Mouse (Mus musculus) neural tube, embryonic 11.5 days (tissue): ENCODE results near the gene Sap30. TPM values are rescaled to one million over a fixed set of nuclear protein-coding genes. Genes with fewer than 3 reads are reported as not detected.
A peak's percentile ranks its signal among the peaks of the same experiment; 100 is the strongest.
"Not testable (repeated sequence)": the region's sequence is repeated elsewhere in the genome, so short reads cannot be mapped to it uniquely, and the experiment has no call there.

Experiments
- ATAC-seq: fragments of 200-750 bp; cut with Nextera tagmentation; 2 replicates; pipeline ENCODE4 v1.8.0; 2017; ENCODE audit warnings: moderate number of reproducible peaks, mild to moderate bottlenecking, moderate TSS enrichment, moderate library complexity; ENCODE audit not compliant: insufficient read depth, low FRiP score, low TSS enrichment
- DNase-seq: peaks from one replicate; pipeline ENCODE4 v3.0.0-alpha.2; 2015; ENCODE audit warnings: low spot score
- H3K27ac ChIP-seq: fragments of 300-500 bp; sonication (generic); 2 replicates; pipeline ENCODE4 v1.5.1; 2014; ENCODE audit warnings: low read depth, mild to moderate bottlenecking, low read length
- H3K27me3 ChIP-seq: fragments of 300-500 bp; sonication (generic); 2 replicates; pipeline ENCODE4 v1.6.1; 2014; ENCODE audit warnings: mild to moderate bottlenecking, low read length, mixed read lengths; ENCODE audit not compliant: control insufficient read depth, insufficient read depth
- H3K36me3 ChIP-seq: fragments of 300-500 bp; sonication (generic); 2 replicates; pipeline ENCODE4 v1.6.1; 2014; ENCODE audit warnings: mild to moderate bottlenecking, low read length, moderate library complexity, mixed read lengths; ENCODE audit not compliant: control insufficient read depth, insufficient read depth
- H3K4me1 ChIP-seq: fragments of 300-500 bp; sonication (generic); 2 replicates; pipeline ENCODE4 v1.6.1; 2014; ENCODE audit warnings: low read length, mixed read lengths; ENCODE audit not compliant: control insufficient read depth, insufficient read depth
- H3K4me2 ChIP-seq: fragments of 300-500 bp; sonication (generic); 2 replicates; pipeline ENCODE4 v1.6.1; 2014; ENCODE audit warnings: low read depth, mild to moderate bottlenecking, moderate library complexity
- H3K4me3 ChIP-seq: fragments of 300-500 bp; sonication (generic); 2 replicates; pipeline ENCODE4 v1.5.1; 2014; ENCODE audit warnings: low read depth, low read length
- H3K9ac ChIP-seq: fragments of 300-500 bp; sonication (generic); 2 replicates; pipeline ENCODE4 v1.6.1; 2014; ENCODE audit warnings: mild to moderate bottlenecking, low read length
- H3K9me3 ChIP-seq: fragments of 300-500 bp; sonication (generic); 2 replicates; pipeline ENCODE4 v1.6.1; 2016; ENCODE audit warnings: low read length; ENCODE audit not compliant: control insufficient read depth
- WGBS: fragments of 180-500 bp; shearing (Covaris S2); extraction: QIAGEN DNeasy Blood & Tissue Kit; methylation state at CpG from one replicate; pipeline ENCODE4 v1.1.7; 2014; 5-methylcytosine and 5-hydroxymethylcytosine counted together
- polyA plus RNA-seq: library from polyadenylated mRNA; unstranded; fragments of >200 nt; fragmentation: Nextera tagmentation; extraction: Ambion mirVana; gene quantifications from 2 replicates; pipeline ENCODE4 v1.2.1, GENCODE M21; 2014

Sap30 gene
- polyA plus RNA-seq, 1 experiment from 2014 or later = 103 TPM

GRCm38 (mm10) chr8:57507556-57508063, 19.9 kb upstream of the Sap30 start:
- Histone ChIP-seq H3K4me1 (no peaks in the 10 kb centered on the region), H3K9ac (no peak overlapping the region), H3K4me2 (no peak overlapping the region), H3K9me3 (no peaks in the 10 kb centered on the region), H3K4me3 (no peak overlapping the region), H3K27me3 (no peaks in the 10 kb centered on the region), H3K27ac (no peak overlapping the region), H3K36me3 (no peaks in the 10 kb centered on the region)
- DNase-seq = no peak
- no peak for ATAC-seq
- WGBS = 84% methylated on average over 4 of the region's 4 CpGs

- H3K9ac ChIP-seq, H3K27me3 ChIP-seq, DNase-seq, H3K9me3 ChIP-seq, H3K4me3 ChIP-seq, ATAC-seq, H3K4me2 ChIP-seq, H3K4me1 ChIP-seq, H3K36me3 ChIP-seq, H3K27ac ChIP-seq: not testable (repeated sequence)
- 92% methylated on average over 1 of the region's 1 CpGs for WGBS
These were observed 17.8 kb upstream of the Sap30 start for GRCm38 (mm10) chr8:57505500-57505899.

- Histone ChIP-seq H3K4me3 (no peak overlapping the region), H3K4me1 (no peaks in the 10 kb centered on the region), H3K9me3 (no peaks in the 10 kb centered on the region), H3K36me3 (no peaks in the 10 kb centered on the region), H3K4me2 (no peak overlapping the region), H3K27ac (no peak overlapping the region), H3K27me3 (no peaks in the 10 kb centered on the region), H3K9ac (no peak overlapping the region)
- WGBS = 59% methylated on average over 5 of the region's 5 CpGs
- DNase-seq (peak; percentile 81), ATAC-seq (no peak)
These were observed 16.0 kb upstream of the Sap30 start for GRCm38 (mm10) chr8:57503641-57504040.

- Histone ChIP-seq H3K27me3 (no peaks in the 10 kb centered on the region), H3K4me2 (no peak overlapping the region), H3K4me1 (no peaks in the 10 kb centered on the region), H3K9ac (no peak overlapping the region), H3K27ac (no peak overlapping the region), H3K36me3 (no peaks in the 10 kb centered on the region), H3K9me3 (no peaks in the 10 kb centered on the region), H3K4me3 (no peak overlapping the region)
- ATAC-seq = peak; percentile 51
- peak; percentile 40 for DNase-seq
- 62% methylated on average over 17 of the region's 17 CpGs for whole genome bisulfite sequencing
These were observed 11.3 kb upstream of the Sap30 start for GRCm38 (mm10) chr8:57498847-57499511.

GRCm38 (mm10) chr8:57498494-57498846, 10.8 kb upstream of the Sap30 start:
- ATAC-seq (no peak), DNase-seq (no peak)
- H3K4me1 ChIP-seq = no peaks in the 10 kb centered on the region
- no peak overlapping the region for H3K4me3 ChIP-seq
- no peak overlapping the region for H3K9ac ChIP-seq
- H3K4me2 ChIP-seq = no peak overlapping the region
- no peaks in the 10 kb centered on the region for H3K9me3 ChIP-seq
- no peaks in the 10 kb centered on the region for H3K27me3 ChIP-seq
- no peaks in the 10 kb centered on the region for H3K36me3 ChIP-seq
- H3K27ac ChIP-seq = no peak overlapping the region
- 68% methylated on average over 8 of the region's 8 CpGs for WGBS

GRCm38 (mm10) chr8:57491873-57492272, 4.2 kb upstream of the Sap30 start:
- no peak overlapping the region for H3K9ac ChIP-seq
- H3K27me3 ChIP-seq = no peaks in the 10 kb centered on the region
- ATAC-seq (no peak), DNase-seq (no peak)
- H3K36me3 ChIP-seq = no peaks in the 10 kb centered on the region
- H3K27ac ChIP-seq = no peak overlapping the region
- no peak overlapping the region for H3K4me2 ChIP-seq
- no peaks in the 10 kb centered on the region for H3K9me3 ChIP-seq
- H3K4me1 ChIP-seq = no peaks in the 10 kb centered on the region
- WGBS = 95% methylated on average over 4 of the region's 4 CpGs
- no peak overlapping the region for H3K4me3 ChIP-seq

GRCm38 (mm10) chr8:57489896-57490295, 2.2 kb upstream of the Sap30 start:
- H3K36me3 ChIP-seq = no peaks in the 10 kb centered on the region
- no peak for ATAC-seq
- H3K27me3 ChIP-seq = no peaks in the 10 kb centered on the region
- H3K9ac ChIP-seq = no peak overlapping the region
- no peaks in the 10 kb centered on the region for H3K9me3 ChIP-seq
- no peak overlapping the region for H3K27ac ChIP-seq
- DNase-seq = no peak
- peaks cover 4% of the 10 kb centered on the region for H3K4me1 ChIP-seq
- H3K4me2 ChIP-seq = no peak overlapping the region
- H3K4me3 ChIP-seq = no peak overlapping the region

GRCm38 (mm10) chr8:57489366-57489765, 1.7 kb upstream of the Sap30 start:
- Histone ChIP-seq H3K27me3 (no peaks in the 10 kb centered on the region), H3K9me3 (no peaks in the 10 kb centered on the region), H3K9ac (no peak overlapping the region), H3K4me1 (peaks cover 4% of the 10 kb centered on the region), H3K4me2 (no peak overlapping the region), H3K27ac (no peak overlapping the region), H3K36me3 (no peaks in the 10 kb centered on the region), H3K4me3 (no peak overlapping the region)
- WGBS = 94% methylated on average over 1 of the region's 1 CpGs
- DNase-seq = no peak
- no peak for ATAC-seq

GRCm38 (mm10) chr8:57488312-57488765, 679 bp upstream of the Sap30 start:
- Histone ChIP-seq H3K9ac (peak overlapping the region; percentile 56), H3K4me3 (peak overlapping the region; percentile 81), H3K27me3 (no peaks in the 10 kb centered on the region), H3K9me3 (no peaks in the 10 kb centered on the region), H3K4me2 (peak overlapping the region; percentile 78), H3K4me1 (peaks cover 4% of the 10 kb centered on the region), H3K36me3 (0 out of 2 replicates have a peak, but pooled peaks cover 3% of the 10 kb centered on the region), H3K27ac (peak overlapping the region; percentile 96; the same call in 1 of the 2 replicates)
- under 1% methylated on average over 25 of the region's 25 CpGs for WGBS
- peak; percentile 72 for DNase-seq
- peak; percentile 39 for ATAC-seq
